Mouse (Mus musculus) myocyte (in vitro differentiated cells): ENCODE data around the gene Efcab12.

Experiments
- E2F4 ChIP-seq: IDR thresholded peaks from one replicate; pipeline ENCODE4 v1.6.1; 2011; ENCODE audit warnings: mild to moderate bottlenecking, control low read depth, moderate library complexity; ENCODE audit not compliant: insufficient read depth
- USF1 ChIP-seq: IDR thresholded peaks from one replicate; pipeline ENCODE4 v1.6.1; 2011; ENCODE audit warnings: low read depth, mild to moderate bottlenecking, control low read depth, moderate library complexity

GRCm38 (mm10) chr6:115818129-115818528 lies 20.1 kb downstream of the Efcab12 start:
- no peak for TF ChIP-seq E2F4
- TF ChIP-seq USF1: no peak
